Mouse (Mus musculus): ENCODE results near the gene Ldb2. TPM values are rescaled to one million over a fixed set of nuclear protein-coding genes. Genes with fewer than 3 reads are reported as not detected.

The Ldb2 gene
- polyA plus RNA-seq, 1 experiment from 2014 or later, result 12.0 TPM

DNA sequence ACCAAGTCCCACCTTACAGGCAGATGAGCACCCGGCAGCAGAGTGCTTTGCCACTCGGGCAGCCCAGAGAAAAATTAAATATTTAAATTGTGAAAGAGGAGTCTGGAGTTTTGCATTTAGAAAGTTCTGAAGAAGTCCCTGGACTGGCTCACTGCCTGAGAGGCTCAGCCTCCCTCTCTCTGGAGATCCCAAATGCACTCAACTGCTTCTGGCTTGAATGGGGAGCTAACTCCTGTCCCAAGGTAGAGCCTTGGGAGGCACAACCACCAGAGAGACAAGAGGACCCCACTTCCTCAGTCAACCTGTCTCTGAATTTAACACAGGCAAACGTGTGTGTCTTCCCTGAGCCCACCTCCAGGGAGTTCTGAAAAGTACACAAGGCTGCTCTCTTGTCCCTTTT is 987 bp downstream of the Ldb2 start:
- Histone ChIP-seq H3K4me3 (ENCODE audit: low read depth, low read length) (peak overlapping the region; percentile 37), H3K27ac (ENCODE audit: low read depth, low read length) (no peak overlapping the region), H3K4me2 (replicated peaks; ENCODE audit: low read depth) (peak overlapping the region; percentile 58), H3K9me3 (ENCODE audit: control insufficient read depth) (no peaks in the 10 kb centered on the region), H3K4me1 (replicated peaks; ENCODE audit: control insufficient read depth, insufficient read depth, low read length) (no peaks in the 10 kb centered on the region), H3K27me3 (replicated peaks; ENCODE audit: control insufficient read depth, insufficient read depth, low read length) (no peaks in the 10 kb centered on the region), H3K36me3 (ENCODE audit: control insufficient read depth, insufficient read depth) (no peaks in the 10 kb centered on the region), H3K9ac (ENCODE audit: low read depth, low read length) (peak overlapping the region; percentile 12; the same call in 1 of the 2 replicates)
- TF ChIP-seq CTCF (IDR thresholded peaks at IDR 0.05; ENCODE audit: low read depth), result no peak
- no peak for ATAC-seq
- WGBS, result 6% methylated on average over 3 of the region's 3 CpGs

- Histone ChIP-seq H3K27ac (ENCODE audit: low read depth, low read length) (no peak overlapping the region), H3K4me2 (replicated peaks; ENCODE audit: low read depth) (peak overlapping the region; percentile 58), H3K4me1 (replicated peaks; ENCODE audit: control insufficient read depth, insufficient read depth, low read length) (no peaks in the 10 kb centered on the region), H3K4me3 (ENCODE audit: low read depth, low read length) (peak overlapping the region; percentile 37), H3K9me3 (ENCODE audit: control insufficient read depth) (no peaks in the 10 kb centered on the region), H3K27me3 (replicated peaks; ENCODE audit: control insufficient read depth, insufficient read depth, low read length) (no peaks in the 10 kb centered on the region), H3K36me3 (ENCODE audit: control insufficient read depth, insufficient read depth) (no peaks in the 10 kb centered on the region), H3K9ac (ENCODE audit: low read depth, low read length) (peak overlapping the region; percentile 12; the same call in 1 of the 2 replicates)
- 16% methylated on average over 2 of the region's 2 CpGs for whole genome bisulfite sequencing
- ATAC-seq, result no peak
- no peak for TF ChIP-seq CTCF (IDR thresholded peaks at IDR 0.05; ENCODE audit: low read depth)
These were observed 1.4 kb downstream of the Ldb2 start for GRCm38 (mm10) chr5:44798056-44798455.

DNA sequence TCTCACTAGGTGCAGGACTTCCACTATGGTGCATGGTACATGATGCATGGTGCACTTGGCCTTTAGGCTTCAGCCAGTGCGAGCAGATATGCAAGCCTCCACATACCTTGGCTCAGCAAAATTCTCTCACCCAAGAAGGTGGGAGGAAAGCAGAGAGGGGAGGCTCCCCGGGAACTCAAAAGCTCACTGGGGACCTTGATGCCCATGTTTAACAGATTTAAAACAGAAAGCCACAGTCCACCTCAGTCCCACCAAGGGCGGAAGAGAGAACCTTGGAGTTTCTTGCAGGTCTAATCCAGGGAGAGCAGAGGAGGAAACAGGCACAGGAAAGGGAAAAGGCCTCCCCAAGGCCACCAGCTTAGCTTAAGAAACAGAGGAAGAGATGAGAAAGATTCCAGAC is 14.9 kb downstream of the Ldb2 start:
- Histone ChIP-seq H3K4me3 (ENCODE audit: low read depth, low read length) (no peak overlapping the region), H3K4me2 (replicated peaks; ENCODE audit: low read depth) (no peak overlapping the region), H3K9ac (ENCODE audit: low read depth, low read length) (no peak overlapping the region), H3K27me3 (replicated peaks; ENCODE audit: control insufficient read depth, insufficient read depth, low read length) (no peaks in the 10 kb centered on the region), H3K36me3 (ENCODE audit: control insufficient read depth, insufficient read depth) (no peaks in the 10 kb centered on the region), H3K27ac (ENCODE audit: low read depth, low read length) (no peak overlapping the region), H3K9me3 (ENCODE audit: control insufficient read depth) (no peaks in the 10 kb centered on the region), H3K4me1 (replicated peaks; ENCODE audit: control insufficient read depth, insufficient read depth, low read length) (no peaks in the 10 kb centered on the region)
- 78% methylated on average over 3 of the region's 3 CpGs for WGBS
- no peak for TF ChIP-seq CTCF (IDR thresholded peaks at IDR 0.05; ENCODE audit: low read depth)
- no peak for ATAC-seq

DNA sequence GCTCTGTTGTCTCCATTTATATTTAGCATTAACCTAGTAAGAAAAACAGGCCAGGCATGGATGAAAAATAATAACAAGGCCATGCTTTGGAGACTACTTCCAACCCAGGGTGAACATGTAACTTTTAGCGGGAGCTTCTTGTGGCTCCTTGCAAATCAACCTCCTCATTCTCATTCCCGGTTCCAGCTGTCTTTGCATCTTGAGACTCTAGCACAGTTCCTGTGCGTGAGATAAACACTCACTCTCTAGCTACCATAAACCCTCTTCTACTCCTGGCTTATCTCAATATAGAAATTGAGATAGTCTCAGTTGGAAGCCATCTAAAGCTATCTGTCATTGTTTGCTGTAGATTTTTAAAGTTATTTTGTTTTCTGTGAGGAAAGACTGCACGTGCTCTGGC is 20.1 kb downstream of the Ldb2 start:
- no peak overlapping the region for H3K4me2 ChIP-seq (replicated peaks; ENCODE audit: low read depth)
- no peak for ATAC-seq
- 66% methylated on average over 4 of the region's 4 CpGs for WGBS
- no peak overlapping the region for H3K9ac ChIP-seq (ENCODE audit: low read depth, low read length)
- no peaks in the 10 kb centered on the region for H3K9me3 ChIP-seq (ENCODE audit: control insufficient read depth)
- no peaks in the 10 kb centered on the region for H3K36me3 ChIP-seq (ENCODE audit: control insufficient read depth, insufficient read depth)
- no peak for TF ChIP-seq CTCF (IDR thresholded peaks at IDR 0.05; ENCODE audit: low read depth)
- H3K27me3 ChIP-seq (replicated peaks; ENCODE audit: control insufficient read depth, insufficient read depth, low read length), result no peaks in the 10 kb centered on the region
- H3K4me1 ChIP-seq (replicated peaks; ENCODE audit: control insufficient read depth, insufficient read depth, low read length), result no peaks in the 10 kb centered on the region
- H3K4me3 ChIP-seq (ENCODE audit: low read depth, low read length), result no peak overlapping the region
- no peak overlapping the region for H3K27ac ChIP-seq (ENCODE audit: low read depth, low read length)

- no peak overlapping the region for H3K9ac ChIP-seq (ENCODE audit: low read depth, low read length)
- TF ChIP-seq CTCF (IDR thresholded peaks at IDR 0.05; ENCODE audit: low read depth), result no peak
- no peaks in the 10 kb centered on the region for H3K27me3 ChIP-seq (replicated peaks; ENCODE audit: control insufficient read depth, insufficient read depth, low read length)
- H3K27ac ChIP-seq (ENCODE audit: low read depth, low read length), result no peak overlapping the region
- H3K4me1 ChIP-seq (replicated peaks; ENCODE audit: control insufficient read depth, insufficient read depth, low read length), result no peaks in the 10 kb centered on the region
- no peak overlapping the region for H3K4me2 ChIP-seq (replicated peaks; ENCODE audit: low read depth)
- no peaks in the 10 kb centered on the region for H3K9me3 ChIP-seq (ENCODE audit: control insufficient read depth)
- H3K36me3 ChIP-seq (ENCODE audit: control insufficient read depth, insufficient read depth), result no peaks in the 10 kb centered on the region
- 83% methylated on average over 8 of the region's 8 CpGs for WGBS
- no peak overlapping the region for H3K4me3 ChIP-seq (ENCODE audit: low read depth, low read length)
- no peak for ATAC-seq
These were observed 31.0 kb downstream of the Ldb2 start for GRCm38 (mm10) chr5:44768472-44768871.

DNA sequence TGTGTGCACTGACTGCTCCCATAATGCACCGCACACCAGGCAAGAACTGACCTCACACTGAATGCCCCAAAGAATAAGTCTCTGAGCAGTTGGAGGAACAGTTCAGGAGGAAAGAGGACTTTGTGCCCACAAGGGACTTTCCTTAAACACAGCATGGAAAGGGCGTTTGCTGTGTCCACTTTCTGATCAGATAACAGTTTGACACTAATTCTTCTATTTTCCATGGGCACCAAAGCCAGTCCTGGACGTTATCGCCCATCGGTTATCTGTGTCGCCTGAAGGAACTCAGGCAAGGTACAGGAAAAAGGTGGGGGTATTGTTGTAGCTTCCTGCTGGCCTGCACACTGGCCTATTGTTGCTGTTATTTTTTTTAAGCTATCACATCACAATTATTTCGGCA is 34.6 kb downstream of the Ldb2 start:
- H3K36me3 ChIP-seq (ENCODE audit: control insufficient read depth, insufficient read depth), result no peaks in the 10 kb centered on the region
- no peak for TF ChIP-seq CTCF (IDR thresholded peaks at IDR 0.05; ENCODE audit: low read depth)
- WGBS, result 67% methylated on average over 7 of the region's 7 CpGs
- H3K27ac ChIP-seq (ENCODE audit: low read depth, low read length), result no peak overlapping the region
- no peak for ATAC-seq
- H3K4me1 ChIP-seq (replicated peaks; ENCODE audit: control insufficient read depth, insufficient read depth, low read length), result no peaks in the 10 kb centered on the region
- H3K9ac ChIP-seq (ENCODE audit: low read depth, low read length), result no peak overlapping the region
- no peaks in the 10 kb centered on the region for H3K9me3 ChIP-seq (ENCODE audit: control insufficient read depth)
- no peak overlapping the region for H3K4me3 ChIP-seq (ENCODE audit: low read depth, low read length)
- no peak overlapping the region for H3K4me2 ChIP-seq (replicated peaks; ENCODE audit: low read depth)
- no peaks in the 10 kb centered on the region for H3K27me3 ChIP-seq (replicated peaks; ENCODE audit: control insufficient read depth, insufficient read depth, low read length)

DNA sequence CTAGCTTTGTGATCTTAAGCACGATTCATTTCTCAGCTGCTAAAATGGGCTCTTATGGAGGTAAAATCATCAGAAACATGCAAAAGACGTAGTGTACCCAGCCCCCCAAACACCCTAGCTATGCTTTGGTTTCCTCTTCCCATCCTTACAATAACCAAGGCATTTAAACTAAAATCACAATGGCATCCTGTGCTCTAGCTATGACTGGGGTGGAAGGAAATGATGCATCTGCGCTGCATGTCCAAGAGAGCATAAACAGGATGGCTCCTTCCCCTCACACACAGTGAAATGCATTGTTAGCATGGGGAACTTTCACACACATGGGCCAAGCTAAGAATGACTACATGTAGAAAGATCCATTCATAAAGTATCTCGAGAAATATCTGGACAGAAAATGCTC is 40.3 kb downstream of the Ldb2 start:
- Histone ChIP-seq H3K36me3 (ENCODE audit: control insufficient read depth, insufficient read depth) (no peaks in the 10 kb centered on the region), H3K27ac (ENCODE audit: low read depth, low read length) (no peak overlapping the region)

More for the DNA sequence above, 40.3 kb downstream of the Ldb2 start:
- TF ChIP-seq CTCF (IDR thresholded peaks at IDR 0.05; ENCODE audit: low read depth), result no peak
- H3K27me3 ChIP-seq (replicated peaks; ENCODE audit: control insufficient read depth, insufficient read depth, low read length), result no peaks in the 10 kb centered on the region
- no peak overlapping the region for H3K9ac ChIP-seq (ENCODE audit: low read depth, low read length)
- WGBS, result 53% methylated on average over 4 of the region's 4 CpGs
- H3K4me2 ChIP-seq (replicated peaks; ENCODE audit: low read depth), result no peak overlapping the region
- no peaks in the 10 kb centered on the region for H3K9me3 ChIP-seq (ENCODE audit: control insufficient read depth)
- no peak overlapping the region for H3K4me3 ChIP-seq (ENCODE audit: low read depth, low read length)
- ATAC-seq, result no peak
- H3K4me1 ChIP-seq (replicated peaks; ENCODE audit: control insufficient read depth, insufficient read depth, low read length), result no peaks in the 10 kb centered on the region

Data from intestine, postnatal 0 days (tissue).